Mouse (Mus musculus): Measurements from ENCODE around the gene Pqlc2. TPM values are rescaled to one million over a fixed set of nuclear protein-coding genes. Genes with fewer than 3 reads are reported as not detected.

The Pqlc2 gene
- total RNA-seq (2021), result 1 to 10 TPM; 7.9 to 9.4 TPM
- long read RNA-seq, experiment 1, transcript Pqlc2-201 (9 exons, 1,532 nt), result major isoform, 12 of 18 reads
- long read RNA-seq, experiment 1, partial matches to known transcripts, result 2 of 18 reads
- long read RNA-seq, experiment 1, other reads (novel, unspliced or antisense), result 2 of 18 reads
- long read RNA-seq, experiment 2, transcript Pqlc2-201 (9 exons, 1,532 nt), result major isoform, 8 of 9 reads
- long read RNA-seq, experiment 2, partial matches to known transcripts, result 1 of 9 reads
- long read RNA-seq, experiment 2, other reads (novel, unspliced or antisense), result 0 of 9 reads

GRCm38 (mm10) chr4:139310171-139310898, at the start of gene Pqlc2, which contains the start of gene Akr7a5:
Gene Pqlc2 (minus strand): TSS chr4:139310708.
Gene Akr7a5 (plus strand): TSS chr4:139310744.
- DNase-seq, result peak; percentile 99

GRCm38 (mm10) chr4:139357211-139357610, 46.7 kb upstream of the Pqlc2 start:
- DNase-seq, result no peak

- no peak for DNase-seq
These were observed 42.3 kb upstream of the Pqlc2 start for GRCm38 (mm10) chr4:139352832-139353231.

GRCm38 (mm10) chr4:139351931-139352711, 41.6 kb upstream of the Pqlc2 start, which contains the start of the genes Mrto4, Emc1 and Ubr4:
Gene Mrto4 (minus strand): TSS chr4:139352576.
Gene Emc1 (plus strand): TSS chr4:139352587.
Gene Ubr4 (plus strand): TSS chr4:139352609.
- DNase-seq, result peak; percentile 90 to 92

GRCm38 (mm10) chr4:139345416-139346019, 35.0 kb upstream of the Pqlc2 start:
- DNase-seq, result no peak

- DNase-seq, result peak; percentile 57 to 74
These were observed 33.2 kb upstream of the Pqlc2 start for GRCm38 (mm10) chr4:139343718-139344117.

GRCm38 (mm10) chr4:139341556-139342233, 31.2 kb upstream of the Pqlc2 start:
- DNase-seq, result peak; percentile 85 to 91

GRCm38 (mm10) chr4:139340835-139341234, 30.3 kb upstream of the Pqlc2 start:
- no peak for DNase-seq

- no peak for DNase-seq
These were observed 27.6 kb upstream of the Pqlc2 start for GRCm38 (mm10) chr4:139338145-139338544.

GRCm38 (mm10) chr4:139336822-139337483, 26.4 kb upstream of the Pqlc2 start:
- peak; percentile 88 to 91 for DNase-seq

GRCm38 (mm10) chr4:139335507-139335906, 25.0 kb upstream of the Pqlc2 start:
- DNase-seq, result no peak

GRCm38 (mm10) chr4:139334631-139335295, 24.3 kb upstream of the Pqlc2 start:
- no peak for DNase-seq

- peak; percentile 85 to 91 for DNase-seq
These were observed 20.1 kb upstream of the Pqlc2 start for GRCm38 (mm10) chr4:139330605-139331004.

- no peak for DNase-seq
These were observed 9.2 kb upstream of the Pqlc2 start for GRCm38 (mm10) chr4:139319740-139320139.

- DNase-seq, result no peak
These were observed 7.9 kb upstream of the Pqlc2 start for GRCm38 (mm10) chr4:139318449-139318848.

GRCm38 (mm10) chr4:139312632-139313031, 2.1 kb upstream of the Pqlc2 start:
- DNase-seq, result peak in 1 of 2 experiments; percentile 55

- DNase-seq, result no peak
These were observed 1.2 kb upstream of the Pqlc2 start for GRCm38 (mm10) chr4:139311707-139312106.

GRCm38 (mm10) chr4:139310899-139311701, 592 bp upstream of the Pqlc2 start:
- DNase-seq, result no peak

- no peak for DNase-seq
These were observed 857 bp downstream of the Pqlc2 start for GRCm38 (mm10) chr4:139309651-139310050.
